Mouse (Mus musculus): ENCODE data around the gene Ptprd. TPM values are rescaled to one million over a fixed set of nuclear protein-coding genes. Genes with fewer than 3 reads are reported as not detected.

Gene Ptprd
- polyA plus RNA-seq, 1 experiment from 2014 or later = 15.9 TPM

GRCm38 (mm10) chr4:76008580-76008979 lies 2203.2 kb downstream of the Ptprd start:
- peaks cover 11% of the 10 kb centered on the region; the same call in 1 of the 2 replicates for H3K4me1 ChIP-seq
- no peaks in the 10 kb centered on the region for H3K9me3 ChIP-seq
- H3K4me2 ChIP-seq = no peak overlapping the region
- ATAC-seq (ENCODE audit: borderline replicate concordance, extremely low read depth, low FRiP score, low TSS enrichment) = 0 out of 2 replicates have a peak, but pooled peaks have one; percentile 16
- H3K4me3 ChIP-seq = no peak overlapping the region
- H3K9ac ChIP-seq = no peak overlapping the region
- no peaks in the 10 kb centered on the region for H3K27me3 ChIP-seq
- no peaks in the 10 kb centered on the region for H3K36me3 ChIP-seq
- WGBS = 49% methylated on average over 4 of the region's 4 CpGs
- H3K27ac ChIP-seq = no peak overlapping the region

GRCm38 (mm10) chr4:76007219-76007618 lies 2204.5 kb downstream of the Ptprd start:
- Histone ChIP-seq H3K9me3 (no peaks in the 10 kb centered on the region), H3K36me3 (no peaks in the 10 kb centered on the region), H3K4me2 (no peak overlapping the region), H3K4me1 (peaks cover 11% of the 10 kb centered on the region; the same call in 1 of the 2 replicates), H3K4me3 (no peak overlapping the region), H3K9ac (no peak overlapping the region), H3K27ac (peak overlapping the region; percentile 62), H3K27me3 (no peaks in the 10 kb centered on the region)
- peak; percentile 65; the same call in 1 of the 2 replicates for ATAC-seq (ENCODE audit: borderline replicate concordance, extremely low read depth, low FRiP score, low TSS enrichment)
- 61% methylated on average over 3 of the region's 3 CpGs for WGBS

- no peaks in the 10 kb centered on the region for H3K27me3 ChIP-seq
- no peaks in the 10 kb centered on the region for H3K36me3 ChIP-seq
- no peaks in the 10 kb centered on the region for H3K9me3 ChIP-seq
- H3K4me2 ChIP-seq = no peak overlapping the region
- 25% methylated on average over 3 of the region's 3 CpGs for WGBS
- H3K4me1 ChIP-seq = peaks cover 11% of the 10 kb centered on the region; the same call in 1 of the 2 replicates
- no peak overlapping the region for H3K4me3 ChIP-seq
- peak; percentile 58; the same call in 1 of the 2 replicates for ATAC-seq (ENCODE audit: borderline replicate concordance, extremely low read depth, low FRiP score, low TSS enrichment)
- no peak overlapping the region for H3K9ac ChIP-seq
- peak overlapping the region; percentile 62 for H3K27ac ChIP-seq
These were observed 2205.0 kb downstream of the Ptprd start for GRCm38 (mm10) chr4:76006717-76007116.

GRCm38 (mm10) chr4:76004161-76004560 lies 2207.6 kb downstream of the Ptprd start:
- no peaks in the 10 kb centered on the region for H3K27me3 ChIP-seq
- H3K4me1 ChIP-seq = peaks cover 11% of the 10 kb centered on the region; the same call in 1 of the 2 replicates
- no peak overlapping the region for H3K9ac ChIP-seq
- H3K9me3 ChIP-seq = no peaks in the 10 kb centered on the region
- no peak overlapping the region for H3K4me3 ChIP-seq
- 83% methylated on average over 2 of the region's 2 CpGs for whole genome bisulfite sequencing
- H3K27ac ChIP-seq = no peak overlapping the region
- no peak for ATAC-seq (ENCODE audit: borderline replicate concordance, extremely low read depth, low FRiP score, low TSS enrichment)
- no peaks in the 10 kb centered on the region for H3K36me3 ChIP-seq
- no peak overlapping the region for H3K4me2 ChIP-seq

DNA sequence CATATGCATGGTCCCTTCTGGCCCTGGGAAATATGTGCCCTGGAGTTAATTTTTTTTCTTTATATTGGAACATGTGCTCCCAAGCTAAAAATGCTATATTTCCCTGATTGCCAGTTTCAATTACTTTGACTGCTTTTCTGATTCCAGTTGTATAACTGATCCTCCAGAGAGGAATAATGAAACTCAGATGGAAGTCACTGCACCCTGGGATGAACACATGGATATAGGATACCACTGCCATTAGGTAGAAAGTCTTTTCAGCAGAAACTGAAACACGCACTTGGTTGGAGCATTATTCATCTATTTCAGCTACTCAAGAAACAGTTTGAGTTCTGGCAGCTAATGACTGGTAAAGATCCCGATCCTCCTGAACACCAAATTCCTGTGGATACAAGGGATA lies 2211.5 kb downstream of the Ptprd start:
- H3K27me3 ChIP-seq = no peaks in the 10 kb centered on the region
- no peak for ATAC-seq (ENCODE audit: borderline replicate concordance, extremely low read depth, low FRiP score, low TSS enrichment)
- no peaks in the 10 kb centered on the region for H3K4me1 ChIP-seq
- no peak overlapping the region for H3K27ac ChIP-seq
- H3K4me2 ChIP-seq = no peak overlapping the region
- H3K9me3 ChIP-seq = no peaks in the 10 kb centered on the region
- 94% methylated on average over 2 of the region's 2 CpGs for WGBS
- H3K36me3 ChIP-seq = no peaks in the 10 kb centered on the region
- no peak overlapping the region for H3K9ac ChIP-seq
- H3K4me3 ChIP-seq = no peak overlapping the region

GRCm38 (mm10) chr4:75995841-75996240 lies 2215.9 kb downstream of the Ptprd start:
- Histone ChIP-seq H3K9me3 (no peaks in the 10 kb centered on the region), H3K9ac (no peak overlapping the region), H3K4me3 (no peak overlapping the region), H3K27ac (no peak overlapping the region), H3K4me2 (no peak overlapping the region), H3K4me1 (no peaks in the 10 kb centered on the region), H3K27me3 (no peaks in the 10 kb centered on the region), H3K36me3 (no peaks in the 10 kb centered on the region)
- ATAC-seq (ENCODE audit: borderline replicate concordance, extremely low read depth, low FRiP score, low TSS enrichment) = no peak
- WGBS = 56% methylated on average over 4 of the region's 4 CpGs

DNA sequence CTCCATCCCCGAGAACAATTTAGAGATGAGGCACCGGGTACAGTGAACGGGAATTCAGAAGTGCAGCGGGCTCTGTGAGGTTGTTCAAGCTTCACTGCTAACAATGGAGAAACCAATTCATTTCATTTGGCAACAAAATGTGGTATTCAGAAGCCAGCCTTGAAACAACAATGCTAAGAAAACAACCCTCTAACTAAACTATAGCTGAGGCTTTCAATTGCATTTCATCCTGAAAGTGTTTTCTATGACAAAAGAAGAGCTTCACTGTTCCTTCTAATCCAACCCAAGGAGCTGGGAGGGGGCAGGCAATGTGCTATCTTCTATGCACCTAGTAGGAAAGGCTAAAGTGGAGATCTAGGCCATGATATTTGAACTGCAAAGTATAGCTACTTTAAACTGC lies 2217.2 kb downstream of the Ptprd start:
- H3K9me3 ChIP-seq = no peaks in the 10 kb centered on the region
- no peak overlapping the region for H3K27ac ChIP-seq
- H3K36me3 ChIP-seq = no peaks in the 10 kb centered on the region
- 80% methylated on average over 4 of the region's 4 CpGs for WGBS
- no peak overlapping the region for H3K9ac ChIP-seq
- ATAC-seq (ENCODE audit: borderline replicate concordance, extremely low read depth, low FRiP score, low TSS enrichment) = no peak
- H3K4me2 ChIP-seq = no peak overlapping the region
- no peaks in the 10 kb centered on the region for H3K4me1 ChIP-seq
- no peaks in the 10 kb centered on the region for H3K27me3 ChIP-seq
- no peak overlapping the region for H3K4me3 ChIP-seq

- no peak overlapping the region for H3K4me3 ChIP-seq
- H3K27ac ChIP-seq = no peak overlapping the region
- no peak for ATAC-seq (ENCODE audit: borderline replicate concordance, extremely low read depth, low FRiP score, low TSS enrichment)
- no peaks in the 10 kb centered on the region for H3K36me3 ChIP-seq
- 84% methylated on average over 7 of the region's 7 CpGs for WGBS
- H3K4me1 ChIP-seq = no peaks in the 10 kb centered on the region
- no peaks in the 10 kb centered on the region for H3K27me3 ChIP-seq
- H3K9ac ChIP-seq = no peak overlapping the region
- H3K4me2 ChIP-seq = no peak overlapping the region
- H3K9me3 ChIP-seq = no peaks in the 10 kb centered on the region
These were observed 2218.7 kb downstream of the Ptprd start for GRCm38 (mm10) chr4:75993092-75993491.

DNA sequence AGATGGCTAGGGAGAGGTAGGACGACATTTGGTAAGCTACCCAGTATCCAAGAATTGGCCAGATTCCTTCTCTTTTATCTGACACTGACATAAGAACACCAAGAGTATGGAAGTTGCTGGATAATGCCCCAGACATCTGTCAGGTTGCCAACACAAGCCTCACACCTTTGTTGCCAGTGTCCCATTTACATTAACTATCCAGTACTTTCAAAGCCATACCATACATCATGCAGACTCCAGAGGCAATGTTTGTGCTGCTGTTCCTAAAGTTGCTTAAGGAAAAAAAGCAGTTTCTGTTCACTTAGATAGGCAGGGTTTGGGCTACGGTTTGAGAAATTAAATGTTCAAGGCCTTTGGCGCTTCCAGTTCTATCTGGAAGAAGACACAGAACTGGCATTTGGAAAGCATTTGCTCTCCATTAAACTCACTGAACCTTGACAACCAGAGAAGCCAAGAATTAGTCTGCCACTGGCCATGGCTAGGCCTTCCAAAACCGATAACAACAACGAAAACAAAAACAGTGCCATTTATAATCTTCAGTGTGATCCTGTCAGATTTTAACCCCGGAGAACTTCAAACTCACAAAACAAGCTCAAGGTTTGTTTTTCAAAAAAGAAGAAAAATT lies 2220.0 kb downstream of the Ptprd start:
- Histone ChIP-seq H3K27ac (no peak overlapping the region), H3K27me3 (no peaks in the 10 kb centered on the region), H3K9me3 (no peaks in the 10 kb centered on the region), H3K4me1 (no peaks in the 10 kb centered on the region), H3K9ac (no peak overlapping the region), H3K4me2 (no peak overlapping the region), H3K36me3 (no peaks in the 10 kb centered on the region), H3K4me3 (no peak overlapping the region)
- ATAC-seq (ENCODE audit: borderline replicate concordance, extremely low read depth, low FRiP score, low TSS enrichment) = no peak
- WGBS = 74% methylated on average over 6 of the region's 6 CpGs

GRCm38 (mm10) chr4:75974728-75975127 lies 2237.0 kb downstream of the Ptprd start:
- no peak overlapping the region for H3K4me2 ChIP-seq
- H3K4me3 ChIP-seq = no peak overlapping the region
- no peak overlapping the region for H3K9ac ChIP-seq
- H3K27me3 ChIP-seq = no peaks in the 10 kb centered on the region
- 71% methylated on average over 3 of the region's 3 CpGs for WGBS
- no peak overlapping the region for H3K27ac ChIP-seq
- no peaks in the 10 kb centered on the region for H3K9me3 ChIP-seq
- H3K36me3 ChIP-seq = no peaks in the 10 kb centered on the region
- no peak for ATAC-seq (ENCODE audit: borderline replicate concordance, extremely low read depth, low FRiP score, low TSS enrichment)
- H3K4me1 ChIP-seq = no peaks in the 10 kb centered on the region

- no peak for ATAC-seq (ENCODE audit: borderline replicate concordance, extremely low read depth, low FRiP score, low TSS enrichment)
- Histone ChIP-seq H3K27ac (no peak overlapping the region), H3K4me2 (no peak overlapping the region), H3K9ac (no peak overlapping the region), H3K27me3 (no peaks in the 10 kb centered on the region), H3K4me3 (no peak overlapping the region), H3K4me1 (no peaks in the 10 kb centered on the region), H3K36me3 (no peaks in the 10 kb centered on the region), H3K9me3 (no peaks in the 10 kb centered on the region)
- WGBS = 92% methylated on average over 1 of the region's 1 CpGs
These were observed 2238.4 kb downstream of the Ptprd start for GRCm38 (mm10) chr4:75973322-75973721.

GRCm38 (mm10) chr4:75969961-75970360 lies 2241.8 kb downstream of the Ptprd start:
- ATAC-seq (ENCODE audit: borderline replicate concordance, extremely low read depth, low FRiP score, low TSS enrichment) = no peak
- no peak overlapping the region for H3K4me3 ChIP-seq
- 84% methylated on average over 2 of the region's 2 CpGs for WGBS
- no peaks in the 10 kb centered on the region for H3K4me1 ChIP-seq
- no peak overlapping the region for H3K27ac ChIP-seq
- no peaks in the 10 kb centered on the region for H3K9me3 ChIP-seq
- H3K9ac ChIP-seq = no peak overlapping the region
- H3K27me3 ChIP-seq = no peaks in the 10 kb centered on the region
- H3K4me2 ChIP-seq = no peak overlapping the region
- no peaks in the 10 kb centered on the region for H3K36me3 ChIP-seq

DNA sequence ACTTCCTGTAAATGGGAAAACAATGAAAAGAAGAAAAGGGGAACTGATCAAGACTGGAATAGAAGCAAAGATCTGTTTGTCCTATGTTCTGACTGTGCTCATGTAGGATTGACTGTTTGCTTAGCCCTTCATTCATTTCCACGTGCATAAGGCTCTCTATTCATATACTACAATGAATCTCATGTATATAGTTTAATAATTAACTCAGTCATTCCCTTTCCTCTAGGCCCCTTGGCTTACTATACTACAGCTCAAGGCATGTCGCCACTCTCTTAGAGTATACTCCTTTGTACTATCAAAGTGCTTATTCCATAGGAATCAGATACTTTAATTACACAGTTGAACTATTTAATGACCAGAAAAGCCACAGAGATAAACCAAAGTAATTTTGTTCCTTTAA lies 2243.1 kb downstream of the Ptprd start:
- ATAC-seq (ENCODE audit: borderline replicate concordance, extremely low read depth, low FRiP score, low TSS enrichment) = no peak

More for the DNA sequence above, 2243.1 kb downstream of the Ptprd start:
- Histone ChIP-seq H3K9me3 (no peaks in the 10 kb centered on the region), H3K4me2 (no peak overlapping the region), H3K4me3 (no peak overlapping the region), H3K27me3 (no peaks in the 10 kb centered on the region), H3K36me3 (no peaks in the 10 kb centered on the region), H3K4me1 (no peaks in the 10 kb centered on the region), H3K9ac (no peak overlapping the region), H3K27ac (no peak overlapping the region)
- WGBS = 60% methylated on average over 2 of the region's 2 CpGs
